ENCODE assay signal across 9 mouse cellular contexts in the genomic region with DNA sequence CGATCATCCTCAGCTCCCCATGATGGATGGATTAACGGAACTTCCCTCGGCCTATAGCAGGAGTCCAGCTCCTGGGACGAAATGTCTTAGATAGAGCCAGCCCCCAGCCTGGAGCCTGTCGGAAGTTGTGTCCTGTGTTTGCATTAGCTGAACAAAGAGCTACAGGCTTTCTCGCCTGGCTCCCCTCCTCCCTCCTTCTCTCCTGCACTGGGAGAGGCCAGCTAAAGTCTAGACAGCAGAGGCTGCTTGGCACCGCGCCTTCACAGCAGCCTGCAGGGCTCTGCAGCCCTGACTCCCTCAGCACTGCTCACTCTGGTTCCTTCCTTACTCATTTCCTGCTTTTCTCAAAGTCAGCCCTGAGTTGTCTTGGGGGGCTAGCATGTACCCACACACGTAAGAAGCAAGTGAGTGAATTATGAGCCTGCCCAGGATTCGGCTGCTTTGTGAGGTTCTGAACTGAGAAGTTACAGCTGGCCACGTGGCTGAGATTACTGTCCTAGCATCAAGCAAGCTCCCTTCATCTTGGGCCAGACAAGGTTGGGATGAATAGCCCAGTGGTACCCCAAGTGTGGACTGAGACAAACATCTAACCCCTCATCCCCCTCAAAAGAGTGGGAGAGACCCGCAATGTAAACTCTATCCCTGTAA. TPM values are rescaled to one million over a fixed set of nuclear protein-coding genes. Genes with fewer than 3 reads are reported as not detected.
DNase-seq lines count a peak whose midpoint lies in the region; ATAC-seq and TF ChIP-seq lines count a peak whose summit lies in the region.
"Had no signal": no experiment of that assay in that cellular context is flagged by ENCODE, and none has a peak within 500 bp of the region (broad histone marks: within the 10 kb centered on the region; RNA-seq: fewer than 3 reads in every experiment).

No protein-coding gene starts in this region.

- peak overlapping the region; percentile 46 for H3K27ac ChIP-seq in hindbrain, embryonic 16.5 days (ENCODE audit: low read depth, low read length)

- TF ChIP-seq POLR2A in myocyte (IDR thresholded peaks at IDR 0.05; ENCODE audit: insufficient read length, low read depth), result peak; percentile 42

- no peak overlapping the region for H3ac ChIP-seq in myocyte (ENCODE audit: control insufficient read depth, insufficient read length)

- H3K36me3 ChIP-seq in hindbrain, embryonic 16.5 days (ENCODE audit: control insufficient read depth, insufficient read depth, low read length), result no peaks in the 10 kb centered on the region
- H3K36me3 ChIP-seq in myocyte (ENCODE audit: control insufficient read depth, insufficient read depth), result peaks cover 23% of the 10 kb centered on the region

- DNase-seq in NIH3T3 (ENCODE audit: low read depth) (peak; percentile 88), liver (peak; percentile 59)
- peak; percentile 71 for DNase-seq in brain, adult 2 months (ENCODE audit: low read depth, low spot score)
- DNase-seq in gastrocnemius, postnatal 10 days, result peak; percentile 78

- no peaks in the 10 kb centered on the region for H3K27me3 ChIP-seq in hindbrain, embryonic 16.5 days (replicated peaks; ENCODE audit: control insufficient read depth, insufficient read depth, low read length)
- H3K27me3 ChIP-seq in myocyte (ENCODE audit: control insufficient read depth, insufficient read depth, insufficient read length), result no peaks in the 10 kb centered on the region

- 12% methylated on average over 12 of the region's 12 CpGs for WGBS in hindbrain, embryonic 16.5 days

- peaks cover 49% of the 10 kb centered on the region for H3K79me2 ChIP-seq in myocyte (ENCODE audit: control insufficient read depth, insufficient read depth)

- H3K9ac ChIP-seq in hindbrain, embryonic 16.5 days (ENCODE audit: low read depth, low read length), result peak overlapping the region; percentile 45; the same call in 1 of the 2 replicates

- no peaks in the 10 kb centered on the region for H3K9me3 ChIP-seq in hindbrain, embryonic 16.5 days (ENCODE audit: control insufficient read depth, low read length)

- H3K4me2 ChIP-seq in hindbrain, embryonic 16.5 days (ENCODE audit: low read length), result peak overlapping the region; percentile 28
- H3K4me2 ChIP-seq in myocyte (ENCODE audit: low read depth), result peak overlapping the region; percentile 88

- H3K4me1 ChIP-seq in hindbrain, embryonic 16.5 days (ENCODE audit: control insufficient read depth, insufficient read depth, low read depth, low read length), result peaks cover 23% of the 10 kb centered on the region

- no peak overlapping the region for H3K4me3 ChIP-seq in hindbrain, embryonic 16.5 days (ENCODE audit: low read length)
- H3K4me3 ChIP-seq in myocyte, result no peak overlapping the region
- H3K4me3 ChIP-seq: erythroblast, embryonic 14.5 days had no signal

- ATAC-seq in hindbrain, embryonic 16.5 days, result peak; percentile 94
- no peak for ATAC-seq in erythroblast, adult 5-6 weeks (replicated peaks; ENCODE audit: low FRiP score, poor library complexity, severe bottlenecking)
- no peak for ATAC-seq in megakaryocyte, adult 5-6 weeks (ENCODE audit: poor library complexity, severe bottlenecking)

TF ChIP-seq in myocyte, 11 proteins besides CTCF, POLR2A, EP300 and RAD21:
- TF ChIP-seq MAX (IDR thresholded peaks at IDR 0.05; ENCODE audit: low read depth) (peak; percentile 69), MYOD1 (IDR thresholded peaks at IDR 0.05; ENCODE audit: control insufficient read depth in 1 of 3, insufficient read length in 2 of 3, low read depth in 2 of 3) (peak in 1 of 3 experiments; percentile 31), POLR2AphosphoS2 (IDR thresholded peaks at IDR 0.05; ENCODE audit: insufficient read length, low read depth) (peak; percentile 46), USF1 (IDR thresholded peaks at IDR 0.05; ENCODE audit: low read depth) (peak; percentile 53), MYOG (IDR thresholded peaks at IDR 0.05; ENCODE audit: control insufficient read depth in 1 of 3, insufficient read depth in 1 of 3, insufficient read length in 2 of 3, low read depth in 2 of 3) (peak in 1 of 3 experiments; percentile 28), TCF3 (IDR thresholded peaks at IDR 0.05; ENCODE audit: insufficient read length, low read depth) (no peak), REST (IDR thresholded peaks at IDR 0.05; ENCODE audit: insufficient read depth, insufficient read length) (no peak)
TF ChIP-seq in myocyte: peak in this region for 5.

RNA-seq across cellular contexts. Expression of a gene that starts 11.8 kb away (rescaled TPM):
- 100 to 1,000 TPM; 329 to 424 TPM for total RNA-seq in gastrocnemius, postnatal 10 days (2021)
- 81.2 and 110 TPM in 2 replicates for polyA plus RNA-seq in hindbrain, embryonic 16.5 days (2015; fragmentation: Nextera tagmentation; extraction: Ambion mirVana)
- 134 TPM for polyA plus RNA-seq in myocyte (2012; fragmentation: generic; extraction: Trizol)
- total RNA-seq in erythroblast, adult 5-6 weeks (2015; ENCODE audit: low replicate concordance), result 0.63 TPM in 1 of 2 replicates, not detected in the other
- 0.77 and 0.98 TPM in 2 replicates for total RNA-seq in erythroblast, adult 5-6 weeks (2017; ENCODE audit: low replicate concordance)
- 0.16 and 1.1 TPM in 2 replicates for total RNA-seq in megakaryocyte, adult 5-6 weeks (2015)
- total RNA-seq in megakaryocyte, adult 5-6 weeks (2017), result 0.44 and 0.89 TPM in 2 replicates

Comparison
In these comparisons a context has a peak if more than half of its experiments do, and no peak if none do; other contexts are left out.
1. RNA of a gene that starts 11.8 kb away (total RNA-seq): 329 to 424 TPM in gastrocnemius, postnatal 10 days; 0.63 to 0.98 TPM in erythroblast, adult 5-6 weeks and 0.16 to 1.1 TPM in megakaryocyte, adult 5-6 weeks; every median in the first group is over 100 times any median in the second.
2. Peak in every context shown above with its lines, with median percentiles within 50 percentile points of each other: DNase-seq.